Mouse (Mus musculus) urinary bladder, adult 2 months (tissue): ENCODE results near the gene Bmper. TPM values are rescaled to one million over a fixed set of nuclear protein-coding genes. Genes with fewer than 3 reads are reported as not detected.

Source experiments
- DNase-seq: peaks from one replicate; pipeline ENCODE4 v3.0.0; 2022; ENCODE audit warnings: low spot score
- polyA plus RNA-seq: library from polyadenylated mRNA; depleted of rRNA; stranded (reverse); fragments of >200 nt; gene quantifications from 2 replicates; pipeline ENCODE4 v1.2.3, GENCODE M21; 2012

The Bmper gene
- polyA plus RNA-seq, 1 experiment, result 1.3 TPM

- no peak for DNase-seq
Observed at GRCm38 (mm10) chr9:23436751-23437150, 213.9 kb downstream of the Bmper start.

- no peak for DNase-seq
Observed at GRCm38 (mm10) chr9:23438662-23439061, 215.8 kb downstream of the Bmper start.

DNA sequence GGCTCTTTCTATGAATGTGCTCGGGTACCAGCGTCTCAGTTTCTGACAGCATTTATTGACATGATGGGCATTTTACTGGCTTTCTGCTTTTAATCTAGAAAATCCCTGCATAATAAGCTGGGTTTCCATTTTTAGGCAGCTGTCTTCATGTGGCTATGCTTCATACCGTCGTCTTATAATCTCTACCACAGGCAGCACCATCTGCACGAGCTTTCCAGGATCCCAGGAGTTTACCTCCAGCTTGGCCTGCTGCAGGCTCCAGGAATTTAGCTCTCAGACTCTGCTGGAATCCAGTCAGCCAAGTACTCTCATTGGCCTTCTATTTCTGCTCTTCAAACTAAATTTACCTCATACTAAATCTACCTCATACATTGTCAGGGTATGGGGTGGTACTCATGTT, 219.3 kb downstream of the Bmper start:
- no peak for DNase-seq

DNA sequence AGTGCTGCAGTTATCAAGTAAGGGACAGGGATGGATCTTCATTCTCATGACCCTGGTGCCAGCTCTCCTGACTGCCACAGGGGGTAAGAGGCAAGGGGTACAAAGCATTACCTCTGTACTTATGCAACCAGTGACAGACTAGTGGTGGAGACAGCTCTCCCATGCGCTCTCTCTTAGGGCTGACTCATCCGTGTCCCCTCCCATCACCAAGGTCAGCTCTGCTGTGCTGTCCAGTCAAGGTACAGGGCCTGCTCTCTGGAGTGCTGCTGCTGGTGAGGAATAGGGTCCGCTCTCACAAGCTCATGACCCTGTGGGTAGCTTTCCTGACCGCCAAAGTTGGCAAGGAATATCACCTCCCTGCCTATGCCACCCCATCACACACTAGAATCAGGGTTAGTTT, 222.1 kb downstream of the Bmper start:
- DNase-seq, result no peak

GRCm38 (mm10) chr9:23447271-23447961, 224.5 kb downstream of the Bmper start:
- DNase-seq, result no peak

DNA sequence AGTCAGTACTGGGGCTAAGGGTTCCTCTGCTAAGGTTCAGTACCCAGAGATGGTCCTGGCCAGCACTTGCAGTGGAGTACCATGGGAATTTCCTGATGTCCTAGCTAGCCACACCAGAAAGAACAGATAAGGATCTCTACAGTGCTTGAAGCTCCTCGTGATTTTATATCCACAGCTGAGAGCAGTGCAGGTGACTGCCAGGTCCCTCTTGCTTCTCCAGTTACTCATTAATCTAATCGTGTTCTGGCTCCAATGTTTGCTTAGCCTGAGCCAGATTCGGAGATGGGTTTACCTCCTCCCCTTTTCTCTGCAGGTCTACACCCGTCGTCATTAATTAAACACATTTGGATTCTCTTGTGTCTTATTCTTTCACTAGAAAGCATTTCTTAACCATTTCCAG, 230.4 kb downstream of the Bmper start:
- no peak for DNase-seq

- DNase-seq, result no peak
Observed at GRCm38 (mm10) chr9:23457186-23457585, 234.3 kb downstream of the Bmper start.

DNA sequence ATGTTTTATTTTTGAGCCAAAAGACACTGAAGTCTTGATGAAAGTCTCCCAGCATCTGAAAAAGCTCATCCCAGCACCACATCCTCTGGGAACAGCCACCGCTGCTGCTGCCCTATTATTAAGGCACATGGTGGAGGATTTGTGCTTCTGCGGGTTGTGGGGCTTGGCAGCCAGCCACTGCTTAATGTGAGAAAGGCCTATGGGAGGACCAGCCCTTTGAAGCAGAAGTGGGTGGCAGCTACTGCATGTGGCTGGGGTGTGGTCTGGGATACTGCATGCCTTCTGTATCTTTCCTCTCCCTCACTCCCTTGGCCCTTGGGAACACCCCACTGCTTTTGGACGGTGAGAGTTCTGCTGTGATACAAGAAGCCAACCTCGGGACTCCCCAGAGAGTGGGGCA, 237.8 kb downstream of the Bmper start:
- no peak for DNase-seq

DNA sequence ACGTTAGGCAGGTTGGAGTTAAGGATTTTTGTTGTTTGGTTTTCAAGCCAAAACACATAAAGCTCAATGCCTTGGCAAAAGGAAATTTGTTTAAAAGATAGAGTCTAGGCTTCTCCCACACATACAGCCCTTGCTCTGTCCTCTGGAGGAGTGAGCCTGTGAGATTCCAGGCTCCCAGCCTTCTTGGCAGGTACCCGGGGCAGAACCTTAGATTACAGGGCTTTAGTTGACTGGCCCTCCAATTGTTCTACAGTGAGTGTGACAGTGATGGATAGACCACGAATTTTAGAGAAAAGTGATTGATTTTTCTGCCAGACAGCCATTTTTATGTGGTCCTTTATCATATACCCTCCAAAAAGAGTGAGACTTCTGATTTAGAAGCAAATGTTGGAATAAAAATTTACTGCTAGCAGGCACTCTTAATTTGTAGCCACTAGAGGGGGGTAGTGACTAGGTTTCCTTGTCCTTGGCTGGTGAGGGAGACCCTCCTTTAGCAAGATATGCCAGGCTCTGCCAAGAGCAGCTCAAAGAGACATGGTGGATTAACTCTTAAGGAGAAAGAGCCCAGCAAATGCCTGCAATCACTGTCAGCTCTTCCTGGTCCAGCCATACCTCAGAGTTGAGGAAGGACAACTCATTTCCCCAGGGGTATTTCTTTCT, 240.2 kb downstream of the Bmper start:
- DNase-seq, result no peak

DNA sequence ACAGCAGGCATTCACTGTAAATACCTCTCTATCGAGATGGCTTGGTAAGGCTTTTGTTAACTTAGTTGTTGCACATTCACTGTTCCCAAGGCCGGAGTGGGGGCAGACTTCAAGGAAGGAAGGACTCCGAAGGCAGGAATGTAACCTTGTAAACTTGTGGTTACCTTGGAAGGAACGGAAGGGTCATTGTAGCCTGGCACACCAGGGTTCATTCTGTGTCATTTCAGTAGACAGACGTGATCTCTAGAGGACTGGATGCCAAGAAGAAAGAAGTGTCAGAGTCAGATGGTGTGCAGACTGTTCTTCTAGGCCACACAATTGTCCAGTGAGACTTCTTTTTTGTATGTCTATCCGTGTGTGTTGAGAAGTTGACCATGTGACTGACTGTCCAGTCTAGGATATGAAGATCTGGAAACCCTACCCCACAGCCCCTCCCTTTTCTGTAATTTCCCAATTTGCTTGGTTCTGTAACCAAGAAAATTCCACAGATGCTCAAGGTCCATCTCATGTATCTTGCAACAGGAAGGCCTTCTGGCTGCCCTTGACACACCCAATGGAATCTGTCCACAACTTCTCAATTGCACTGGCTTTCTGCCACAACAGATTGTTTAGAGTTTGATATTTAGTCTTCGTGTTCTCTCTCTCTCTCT, 242.2 kb downstream of the Bmper start:
- DNase-seq, result no peak

- DNase-seq, result no peak
Observed at GRCm38 (mm10) chr9:23469886-23470285, 247.0 kb downstream of the Bmper start.

GRCm38 (mm10) chr9:23485851-23486250, 263.0 kb downstream of the Bmper start:
- DNase-seq, result no peak

- DNase-seq, result no peak
Observed at GRCm38 (mm10) chr9:23486725-23487378, 264.0 kb downstream of the Bmper start.

DNA sequence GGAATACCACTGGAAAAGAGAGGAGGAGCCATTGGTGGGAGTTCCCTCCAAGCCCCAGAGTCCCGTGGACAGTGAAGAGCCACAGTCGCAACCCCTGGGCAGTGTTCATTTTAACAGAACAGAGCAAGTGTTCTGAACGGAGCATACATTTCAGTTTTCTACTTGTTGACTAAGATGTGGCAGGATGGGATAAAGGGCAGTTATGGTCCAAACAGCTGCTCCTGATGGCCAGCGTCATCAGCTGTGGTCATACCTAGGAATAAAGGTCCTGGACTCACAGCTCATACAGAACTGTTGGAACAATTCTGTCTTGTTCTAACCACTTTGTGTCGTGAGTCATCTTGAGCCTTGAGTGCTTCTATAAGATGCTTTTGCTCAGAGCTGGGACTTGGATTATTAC, 265.4 kb downstream of the Bmper start:
- no peak for DNase-seq

DNA sequence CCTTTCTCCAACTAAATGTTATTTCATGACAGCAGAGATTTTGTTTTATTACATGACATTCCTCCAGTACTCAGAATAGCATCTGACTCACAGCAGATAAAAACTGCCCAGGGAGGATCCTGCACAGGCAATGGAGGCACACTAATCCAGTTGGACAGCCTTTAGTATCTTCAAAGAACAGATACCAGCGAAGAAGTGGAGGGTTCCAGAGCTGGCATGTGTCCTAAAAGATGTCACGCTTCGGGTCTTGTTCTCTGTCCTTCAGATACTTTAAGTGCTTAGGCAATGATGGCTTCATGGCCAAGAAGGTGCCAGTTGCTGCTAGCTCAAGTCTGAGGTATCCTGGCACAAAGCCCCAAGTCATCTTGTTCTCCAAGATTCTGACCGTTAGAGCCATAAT, 272.5 kb downstream of the Bmper start:
- DNase-seq, result no peak

- no peak for DNase-seq
Observed at GRCm38 (mm10) chr9:23497626-23498025, 274.8 kb downstream of the Bmper start.

DNA sequence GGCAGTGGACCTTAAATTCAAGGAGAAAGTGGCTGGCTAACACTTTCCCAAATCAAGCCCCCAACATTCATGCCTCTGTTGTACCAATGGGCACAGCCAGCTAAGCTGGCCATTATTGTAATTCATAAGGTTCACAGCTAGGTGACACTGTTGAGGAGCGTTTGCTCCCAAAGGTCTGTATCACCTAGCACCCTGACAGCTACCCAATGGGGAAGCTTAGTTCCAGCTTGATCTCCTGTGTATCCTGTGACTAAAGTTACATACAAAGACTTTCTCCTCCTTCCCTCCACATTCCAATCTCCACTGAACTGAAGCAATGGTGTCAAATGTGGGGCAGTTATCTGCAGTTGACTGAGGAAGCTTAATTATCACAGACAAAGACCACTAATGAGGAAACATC, 311.0 kb downstream of the Bmper start:
- no peak for DNase-seq
